Mouse (Mus musculus) heart, embryonic 13.5 days (tissue): Measurements from ENCODE around the gene Stat1. TPM values are rescaled to one million over a fixed set of nuclear protein-coding genes. Genes with fewer than 3 reads are reported as not detected.

ENCODE experiments used
- ATAC-seq: fragments of 200-750 bp; cut with Nextera tagmentation; 2 replicates; pipeline ENCODE4 v1.8.0; 2017; ENCODE audit warnings: moderate TSS enrichment; ENCODE audit not compliant: insufficient number of reproducible peaks, low FRiP score, low TSS enrichment; ENCODE audit errors: extremely low read depth
- H3K27ac ChIP-seq: fragments of 300-500 bp; sonication (generic); replicated peaks from 2 replicates; pipeline ENCODE4 v1.5.1; 2015; ENCODE audit warnings: moderate library complexity, mild to moderate bottlenecking, inconsistent platforms
- H3K27me3 ChIP-seq: fragments of 300-500 bp; sonication (generic); replicated peaks from 2 replicates; pipeline ENCODE4 v1.6.1; 2015; ENCODE audit warnings: mild to moderate bottlenecking, inconsistent platforms
- H3K36me3 ChIP-seq: fragments of 300-500 bp; sonication (generic); 2 replicates; pipeline ENCODE4 v1.6.1; 2015; ENCODE audit warnings: mild to moderate bottlenecking, inconsistent platforms
- H3K4me1 ChIP-seq: fragments of 300-500 bp; sonication (generic); 2 replicates; pipeline ENCODE4 v1.6.1; 2015; ENCODE audit warnings: inconsistent platforms
- H3K4me2 ChIP-seq: fragments of 300-500 bp; sonication (generic); 2 replicates; pipeline ENCODE4 v1.6.1; 2015; ENCODE audit warnings: inconsistent platforms, mild to moderate bottlenecking, moderate library complexity
- H3K4me3 ChIP-seq: fragments of 300-500 bp; sonication (generic); 2 replicates; pipeline ENCODE4 v1.5.1; 2015; ENCODE audit warnings: moderate library complexity, mild to moderate bottlenecking, inconsistent platforms
- H3K9ac ChIP-seq: fragments of 300-500 bp; sonication (generic); 2 replicates; pipeline ENCODE4 v1.6.1; 2015; ENCODE audit warnings: inconsistent platforms, mild to moderate bottlenecking, moderate library complexity
- H3K9me3 ChIP-seq: fragments of 300-500 bp; sonication (generic); 2 replicates; pipeline ENCODE4 v1.6.1; 2016; ENCODE audit warnings: inconsistent platforms
- WGBS: fragments of 180-500 bp; shearing (Covaris S2); methylation state at CpG from one replicate; pipeline ENCODE4 v1.1.7; 2015; ENCODE audit warnings: mixed read lengths; 5-methylcytosine and 5-hydroxymethylcytosine counted together
- polyA plus RNA-seq: library from polyadenylated mRNA; unstranded; fragments of >200 nt; fragmentation: Nextera tagmentation; extraction: Ambion mirVana; gene quantifications from 2 replicates; pipeline ENCODE4 v1.2.1, GENCODE M21; 2015

Gene Stat1
- polyA plus RNA-seq, 1 experiment from 2014 or later, result 27.2 TPM

- H3K4me1 ChIP-seq, result no peaks in the 10 kb centered on the region
- no peak overlapping the region for H3K27ac ChIP-seq
- ATAC-seq, result no peak
- H3K9ac ChIP-seq, result no peak overlapping the region
- H3K4me3 ChIP-seq, result no peak overlapping the region
- 88% methylated on average over 8 of the region's 8 CpGs for WGBS
- no peaks in the 10 kb centered on the region for H3K27me3 ChIP-seq
- no peaks in the 10 kb centered on the region for H3K9me3 ChIP-seq
- H3K4me2 ChIP-seq, result no peak overlapping the region
- H3K36me3 ChIP-seq, result peaks cover 69% of the 10 kb centered on the region
Measured at GRCm38 (mm10) chr1:52133254-52133653, 14.0 kb downstream of the Stat1 start.

GRCm38 (mm10) chr1:52137292-52137691 lies 18.1 kb downstream of the Stat1 start:
- H3K4me1 ChIP-seq, result peaks cover 10% of the 10 kb centered on the region
- peaks cover 72% of the 10 kb centered on the region for H3K36me3 ChIP-seq
- no peak overlapping the region for H3K9ac ChIP-seq
- no peak overlapping the region for H3K27ac ChIP-seq
- no peak overlapping the region for H3K4me3 ChIP-seq
- WGBS, result 74% methylated on average over 16 of the region's 16 CpGs
- no peaks in the 10 kb centered on the region for H3K27me3 ChIP-seq
- no peak for ATAC-seq
- H3K9me3 ChIP-seq, result no peaks in the 10 kb centered on the region
- H3K4me2 ChIP-seq, result no peak overlapping the region

- peak overlapping the region; percentile 32; the same call in 1 of the 2 replicates for H3K27ac ChIP-seq
- 83% methylated on average over 9 of the region's 9 CpGs for WGBS
- peaks cover 69% of the 10 kb centered on the region for H3K36me3 ChIP-seq
- no peak for ATAC-seq
- no peak overlapping the region for H3K9ac ChIP-seq
- no peak overlapping the region for H3K4me3 ChIP-seq
- H3K9me3 ChIP-seq, result no peaks in the 10 kb centered on the region
- no peaks in the 10 kb centered on the region for H3K27me3 ChIP-seq
- peaks cover 18% of the 10 kb centered on the region for H3K4me1 ChIP-seq
- no peak overlapping the region for H3K4me2 ChIP-seq
Measured at GRCm38 (mm10) chr1:52140534-52140933, 21.3 kb downstream of the Stat1 start.

GRCm38 (mm10) chr1:52141482-52141881 lies 22.2 kb downstream of the Stat1 start:
- Histone ChIP-seq H3K36me3 (peaks cover 62% of the 10 kb centered on the region), H3K4me2 (no peak overlapping the region), H3K27ac (no peak overlapping the region), H3K9me3 (no peaks in the 10 kb centered on the region), H3K27me3 (no peaks in the 10 kb centered on the region), H3K4me3 (no peak overlapping the region), H3K4me1 (peaks cover 18% of the 10 kb centered on the region), H3K9ac (no peak overlapping the region)
- ATAC-seq, result no peak
- WGBS, result 25% methylated on average over 3 of the region's 3 CpGs

- Histone ChIP-seq H3K4me3 (no peak overlapping the region), H3K4me1 (peaks cover 21% of the 10 kb centered on the region), H3K9ac (0 out of 2 replicates have a peak overlapping the region, but pooled peaks have one; percentile 1), H3K27ac (0 out of 2 replicates have a peak overlapping the region, but pooled peaks have one; percentile 25), H3K27me3 (no peaks in the 10 kb centered on the region), H3K4me2 (no peak overlapping the region), H3K36me3 (peaks cover 56% of the 10 kb centered on the region), H3K9me3 (no peaks in the 10 kb centered on the region)
- ATAC-seq, result no peak
- 62% methylated on average over 4 of the region's 4 CpGs for WGBS
Measured at GRCm38 (mm10) chr1:52142117-52142516, 22.9 kb downstream of the Stat1 start.

GRCm38 (mm10) chr1:52143191-52143590 lies 24.0 kb downstream of the Stat1 start:
- Histone ChIP-seq H3K4me3 (no peak overlapping the region), H3K36me3 (peaks cover 50% of the 10 kb centered on the region), H3K9ac (0 out of 2 replicates have a peak overlapping the region, but pooled peaks have one; percentile 44), H3K4me1 (peaks cover 27% of the 10 kb centered on the region), H3K27ac (no peak overlapping the region), H3K27me3 (no peaks in the 10 kb centered on the region), H3K4me2 (no peak overlapping the region), H3K9me3 (no peaks in the 10 kb centered on the region)
- no peak for ATAC-seq
- WGBS, result 49% methylated on average over 4 of the region's 4 CpGs

- no peak overlapping the region for H3K4me3 ChIP-seq
- WGBS, result 78% methylated on average over 7 of the region's 7 CpGs
- no peak overlapping the region for H3K4me2 ChIP-seq
- peaks cover 32% of the 10 kb centered on the region for H3K4me1 ChIP-seq
- H3K9me3 ChIP-seq, result no peaks in the 10 kb centered on the region
- H3K27me3 ChIP-seq, result no peaks in the 10 kb centered on the region
- H3K27ac ChIP-seq, result no peak overlapping the region
- H3K9ac ChIP-seq, result no peak overlapping the region
- ATAC-seq, result no peak
- H3K36me3 ChIP-seq, result peaks cover 48% of the 10 kb centered on the region
Measured at GRCm38 (mm10) chr1:52143596-52144156, 24.4 kb downstream of the Stat1 start.

- ATAC-seq, result no peak
- H3K9ac ChIP-seq, result no peak overlapping the region
- H3K4me3 ChIP-seq, result no peak overlapping the region
- no peak overlapping the region for H3K4me2 ChIP-seq
- 80% methylated on average over 10 of the region's 10 CpGs for WGBS
- H3K4me1 ChIP-seq, result peaks cover 45% of the 10 kb centered on the region
- H3K27ac ChIP-seq, result peak overlapping the region; percentile 5; the same call in 1 of the 2 replicates
- no peaks in the 10 kb centered on the region for H3K9me3 ChIP-seq
- no peaks in the 10 kb centered on the region for H3K27me3 ChIP-seq
- peaks cover 44% of the 10 kb centered on the region for H3K36me3 ChIP-seq
Measured at GRCm38 (mm10) chr1:52144907-52145306, 25.7 kb downstream of the Stat1 start.

GRCm38 (mm10) chr1:52146214-52146970 lies 27.2 kb downstream of the Stat1 start:
- 51% methylated on average over 12 of the region's 12 CpGs for WGBS
- Histone ChIP-seq H3K9ac (no peak overlapping the region), H3K4me3 (no peak overlapping the region), H3K9me3 (no peaks in the 10 kb centered on the region), H3K4me1 (peaks cover 57% of the 10 kb centered on the region), H3K27ac (no peak overlapping the region; the same call in 1 of the 2 replicates), H3K36me3 (peaks cover 43% of the 10 kb centered on the region), H3K4me2 (no peak overlapping the region), H3K27me3 (no peaks in the 10 kb centered on the region)
- ATAC-seq, result no peak

- no peak overlapping the region for H3K4me2 ChIP-seq
- peaks cover 54% of the 10 kb centered on the region for H3K36me3 ChIP-seq
- 84% methylated on average over 2 of the region's 2 CpGs for WGBS
- no peaks in the 10 kb centered on the region for H3K27me3 ChIP-seq
- H3K4me1 ChIP-seq, result peaks cover 54% of the 10 kb centered on the region
- no peak for ATAC-seq
- H3K27ac ChIP-seq, result no peak overlapping the region
- H3K4me3 ChIP-seq, result no peak overlapping the region
- H3K9me3 ChIP-seq, result no peaks in the 10 kb centered on the region
- no peak overlapping the region for H3K9ac ChIP-seq
Measured at GRCm38 (mm10) chr1:52147431-52147830, 28.2 kb downstream of the Stat1 start.

GRCm38 (mm10) chr1:52148178-52148577 lies 28.9 kb downstream of the Stat1 start:
- Histone ChIP-seq H3K9me3 (no peaks in the 10 kb centered on the region), H3K4me3 (no peak overlapping the region), H3K4me2 (no peak overlapping the region), H3K27ac (no peak overlapping the region), H3K36me3 (peaks cover 54% of the 10 kb centered on the region), H3K9ac (no peak overlapping the region), H3K4me1 (peaks cover 50% of the 10 kb centered on the region), H3K27me3 (no peaks in the 10 kb centered on the region)
- 40% methylated on average over 7 of the region's 7 CpGs for WGBS
- no peak for ATAC-seq
